Mouse (Mus musculus): ENCODE measurements around the gene Yy1. TPM values are rescaled to one million over a fixed set of nuclear protein-coding genes. Genes with fewer than 3 reads are reported as not detected.
A peak's percentile ranks its signal among the peaks of the same experiment; 100 is the strongest.

Gene Yy1
- 16.0 and 25.6 TPM in 2 replicates for polyA plus RNA-seq (2012; ENCODE audit: insufficient read depth, low replicate concordance)

DNA sequence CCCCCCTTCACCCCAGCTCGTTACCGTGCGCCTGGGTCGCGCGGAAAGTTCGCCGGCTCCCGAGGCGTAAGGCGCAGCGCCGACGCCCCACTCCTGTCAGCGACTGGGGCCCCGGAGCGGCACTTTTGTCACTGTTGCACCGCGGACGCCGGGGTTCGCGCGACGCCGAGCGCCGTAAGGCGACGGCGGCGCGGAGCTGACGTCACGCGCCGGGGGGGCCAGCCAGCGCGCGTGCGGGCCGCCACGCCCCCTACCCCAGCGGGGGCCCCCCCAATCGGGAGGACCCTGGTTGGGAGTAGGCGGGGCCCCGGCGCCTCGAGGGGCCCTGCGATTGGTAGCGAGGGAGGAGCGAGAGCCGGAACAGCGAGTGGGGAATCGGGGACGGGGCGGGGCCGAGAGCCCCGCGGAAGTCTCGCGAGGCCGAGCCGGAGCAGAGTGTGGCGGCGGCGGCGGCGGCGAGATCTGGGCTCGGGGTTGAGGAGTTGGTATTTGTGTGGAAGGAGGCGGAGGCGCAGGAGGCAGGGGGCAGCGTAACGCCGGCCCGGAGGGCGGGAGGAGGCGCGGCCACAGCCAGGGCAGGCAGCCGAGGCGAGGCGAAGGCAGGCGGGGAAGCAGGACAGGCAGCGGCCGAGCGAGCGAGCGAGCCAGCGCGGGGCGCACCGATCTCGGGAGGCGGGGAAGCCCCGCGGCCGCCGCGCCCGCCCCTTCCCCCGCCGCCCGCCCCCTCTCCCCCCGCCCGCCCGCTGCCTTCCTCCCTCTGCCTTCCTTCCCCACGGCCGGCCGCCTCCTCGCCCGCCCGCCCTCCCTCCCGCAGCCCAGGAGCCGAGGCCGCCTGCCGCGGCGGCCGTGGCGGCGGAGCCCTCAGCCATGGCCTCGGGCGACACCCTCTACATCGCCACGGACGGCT, at the start of gene Yy1:
Gene Yy1 (plus strand): TSS at position 428 of the 907 bp plus-strand sequence.
- H3K27me3 ChIP-seq (replicated peaks), result no peaks in the 10 kb centered on the region
- peaks cover 3% of the 10 kb centered on the region; the same call in 1 of the 2 replicates for H3K9me3 ChIP-seq
- peaks cover 21% of the 10 kb centered on the region for H3K36me3 ChIP-seq (replicated peaks; ENCODE audit: low read length)
- peak within 1 kb of the TSS; percentile 100 for H3K4me3 ChIP-seq (replicated peaks)
- TF ChIP-seq GATA1 (IDR thresholded peaks at IDR 0.05; ENCODE audit: borderline replicate concordance, low read length) (no peak), FLI1 (IDR thresholded peaks at IDR 0.05; ENCODE audit: low read length) (no peak)
- peaks cover 50% of the 10 kb centered on the region for H3K4me1 ChIP-seq

DNA sequence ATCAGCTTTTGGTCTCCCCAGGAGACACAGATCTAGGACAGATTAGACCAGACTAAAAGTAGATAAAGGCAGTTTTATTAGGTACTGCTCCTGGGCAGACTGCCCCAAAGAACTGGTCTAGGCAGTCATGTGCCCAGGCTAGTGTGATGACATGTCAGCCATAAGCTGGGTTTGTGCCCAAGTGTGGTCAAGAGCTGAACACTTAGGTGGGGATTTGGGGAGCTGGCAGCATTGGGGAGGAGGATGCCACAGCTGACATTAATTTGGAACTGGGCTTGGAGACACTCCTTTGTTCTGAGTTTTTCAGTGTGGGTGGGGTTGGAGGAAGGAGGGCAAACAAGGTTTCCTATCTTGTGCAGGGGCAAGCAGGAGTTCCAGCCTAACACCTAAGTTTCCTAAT, 46.8 kb upstream of the Yy1 start:
- peaks cover 13% of the 10 kb centered on the region for H3K9me3 ChIP-seq
- TF ChIP-seq FLI1 (IDR thresholded peaks at IDR 0.05; ENCODE audit: low read length) (no peak), GATA1 (IDR thresholded peaks at IDR 0.05; ENCODE audit: borderline replicate concordance, low read length) (no peak)
- peaks cover 6% of the 10 kb centered on the region; the same call in 1 of the 2 replicates for H3K4me1 ChIP-seq
- H3K36me3 ChIP-seq (replicated peaks; ENCODE audit: low read length), result no peaks in the 10 kb centered on the region
- H3K27me3 ChIP-seq (replicated peaks), result peaks cover 22% of the 10 kb centered on the region
- H3K4me3 ChIP-seq (replicated peaks), result no peak overlapping the region

DNA sequence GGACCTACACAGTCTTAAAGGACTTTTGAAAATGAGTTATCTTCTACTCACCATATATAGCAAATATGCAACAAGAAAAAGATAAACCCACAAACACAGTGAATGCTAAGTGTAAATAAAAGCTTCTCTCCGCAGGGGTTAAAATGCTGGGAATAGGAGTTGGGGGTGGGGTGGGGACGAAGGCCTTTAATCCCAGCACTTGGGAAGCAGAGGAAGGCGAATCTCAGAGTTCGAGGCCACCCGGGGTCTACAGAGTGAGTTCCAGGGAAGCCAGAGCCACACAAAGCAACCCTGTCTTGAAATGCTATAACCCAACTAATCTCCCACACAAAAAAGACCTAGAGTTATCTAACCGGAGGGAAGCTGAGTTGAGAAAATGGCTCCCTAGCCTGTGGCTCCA, 43.8 kb upstream of the Yy1 start:
- H3K36me3 ChIP-seq (replicated peaks; ENCODE audit: low read length), result no peaks in the 10 kb centered on the region
- peaks cover 6% of the 10 kb centered on the region; the same call in 1 of the 2 replicates for H3K4me1 ChIP-seq
- TF ChIP-seq GATA1 (IDR thresholded peaks at IDR 0.05; ENCODE audit: borderline replicate concordance, low read length) (no peak), FLI1 (IDR thresholded peaks at IDR 0.05; ENCODE audit: low read length) (no peak)
- H3K4me3 ChIP-seq (replicated peaks), result no peak overlapping the region
- peaks cover 31% of the 10 kb centered on the region for H3K27me3 ChIP-seq (replicated peaks)
- peaks cover 13% of the 10 kb centered on the region for H3K9me3 ChIP-seq

GRCm38 (mm10) chr12:108749454-108749853, 43.3 kb upstream of the Yy1 start:
- Histone ChIP-seq H3K9me3 (peaks cover 13% of the 10 kb centered on the region), H3K4me1 (peaks cover 6% of the 10 kb centered on the region; the same call in 1 of the 2 replicates), H3K36me3 (replicated peaks; ENCODE audit: low read length) (no peaks in the 10 kb centered on the region), H3K4me3 (replicated peaks) (no peak overlapping the region), H3K27me3 (replicated peaks) (peaks cover 32% of the 10 kb centered on the region)
- TF ChIP-seq GATA1 (IDR thresholded peaks at IDR 0.05; ENCODE audit: borderline replicate concordance, low read length) (no peak), FLI1 (IDR thresholded peaks at IDR 0.05; ENCODE audit: low read length) (no peak)

DNA sequence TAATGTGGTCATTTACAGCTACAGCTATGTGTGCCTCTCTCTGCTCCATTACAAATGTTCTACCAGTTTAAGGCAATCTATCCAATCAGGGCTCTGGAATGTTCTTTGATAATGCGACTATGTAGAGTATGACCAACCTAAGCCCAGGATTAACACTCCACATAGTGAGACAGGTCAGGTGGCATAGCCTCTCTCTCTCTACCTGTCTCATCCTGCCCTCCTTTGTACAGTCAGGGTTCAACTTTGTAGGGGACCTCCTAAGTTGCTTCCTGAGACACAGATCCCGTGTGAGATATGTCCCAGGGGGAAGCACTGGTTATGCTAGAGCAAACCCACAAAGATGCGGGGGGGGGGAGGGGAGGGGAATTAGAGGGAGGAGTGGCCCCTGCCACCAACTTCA, 42.5 kb upstream of the Yy1 start:
- Histone ChIP-seq H3K4me1 (peaks cover 6% of the 10 kb centered on the region; the same call in 1 of the 2 replicates), H3K9me3 (peaks cover 13% of the 10 kb centered on the region), H3K36me3 (replicated peaks; ENCODE audit: low read length) (no peaks in the 10 kb centered on the region), H3K4me3 (replicated peaks) (no peak overlapping the region), H3K27me3 (replicated peaks) (peaks cover 33% of the 10 kb centered on the region)
- no peak for TF ChIP-seq FLI1 (IDR thresholded peaks at IDR 0.05; ENCODE audit: low read length)
- no peak for TF ChIP-seq GATA1 (IDR thresholded peaks at IDR 0.05; ENCODE audit: borderline replicate concordance, low read length)

DNA sequence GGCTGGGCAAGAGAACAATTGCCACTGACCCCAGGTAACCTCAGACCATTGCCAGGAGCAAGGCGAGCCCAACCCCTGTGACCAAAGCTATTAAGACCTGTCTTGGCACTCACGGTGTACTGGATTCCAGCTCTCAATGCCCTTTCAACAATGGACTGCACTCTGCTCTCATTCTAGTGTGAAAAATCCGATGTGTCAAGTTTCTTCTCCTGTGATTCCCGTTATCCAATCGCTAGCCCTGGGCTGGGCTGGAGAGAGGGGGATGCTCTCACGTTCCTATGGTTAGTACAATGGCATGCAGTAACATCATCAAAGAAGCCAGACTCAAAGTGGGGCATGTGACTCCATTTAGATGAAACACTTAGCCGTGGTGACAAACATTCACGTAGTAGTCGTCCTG, 41.0 kb upstream of the Yy1 start:
- TF ChIP-seq FLI1 (IDR thresholded peaks at IDR 0.05; ENCODE audit: low read length), result no peak
- no peak for TF ChIP-seq GATA1 (IDR thresholded peaks at IDR 0.05; ENCODE audit: borderline replicate concordance, low read length)
- Histone ChIP-seq H3K9me3 (peaks cover 13% of the 10 kb centered on the region), H3K4me3 (replicated peaks) (no peak overlapping the region), H3K27me3 (replicated peaks) (peaks cover 31% of the 10 kb centered on the region), H3K36me3 (replicated peaks; ENCODE audit: low read length) (no peaks in the 10 kb centered on the region), H3K4me1 (peaks cover 10% of the 10 kb centered on the region; the same call in 1 of the 2 replicates)

GRCm38 (mm10) chr12:108755141-108755540, 37.6 kb upstream of the Yy1 start:
- Histone ChIP-seq H3K4me3 (replicated peaks) (no peak overlapping the region), H3K4me1 (peaks cover 28% of the 10 kb centered on the region), H3K36me3 (replicated peaks; ENCODE audit: low read length) (no peaks in the 10 kb centered on the region), H3K9me3 (no peaks in the 10 kb centered on the region), H3K27me3 (replicated peaks) (peaks cover 19% of the 10 kb centered on the region)
- TF ChIP-seq FLI1 (IDR thresholded peaks at IDR 0.05; ENCODE audit: low read length) (no peak), GATA1 (IDR thresholded peaks at IDR 0.05; ENCODE audit: borderline replicate concordance, low read length) (no peak)

DNA sequence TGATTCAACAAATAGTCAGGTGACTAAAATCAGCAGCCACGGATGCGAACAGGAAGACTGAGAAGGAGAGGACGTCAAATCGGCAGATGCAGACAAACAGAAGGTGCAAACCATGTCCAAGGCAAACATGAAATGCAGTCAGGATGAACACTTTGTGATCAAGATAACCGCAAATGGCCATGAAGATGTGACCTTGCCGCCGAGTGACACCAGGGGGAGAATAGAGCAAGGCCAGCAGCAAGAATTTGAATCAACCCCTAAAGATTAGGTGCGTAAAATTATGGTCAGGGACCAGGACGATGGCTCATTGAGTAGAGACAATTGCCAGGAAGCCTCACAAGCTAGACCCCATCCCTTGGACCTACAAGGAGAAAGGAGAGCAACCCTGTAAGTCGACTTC, 36.2 kb upstream of the Yy1 start:
- TF ChIP-seq FLI1 (IDR thresholded peaks at IDR 0.05; ENCODE audit: low read length) (no peak), GATA1 (IDR thresholded peaks at IDR 0.05; ENCODE audit: borderline replicate concordance, low read length) (no peak)

GRCm38 (mm10) chr12:108757717-108758257, 35.0 kb upstream of the Yy1 start:
- H3K36me3 ChIP-seq (replicated peaks; ENCODE audit: low read length), result peaks cover under 1% of the 10 kb centered on the region
- H3K9me3 ChIP-seq, result no peaks in the 10 kb centered on the region
- H3K4me3 ChIP-seq (replicated peaks), result peak overlapping the region; percentile 97
- peaks cover 44% of the 10 kb centered on the region for H3K4me1 ChIP-seq
- TF ChIP-seq GATA1 (IDR thresholded peaks at IDR 0.05; ENCODE audit: borderline replicate concordance, low read length) (no peak), FLI1 (IDR thresholded peaks at IDR 0.05; ENCODE audit: low read length) (no peak)
- H3K27me3 ChIP-seq (replicated peaks), result peaks cover 2% of the 10 kb centered on the region

More for the DNA sequence above, 36.2 kb upstream of the Yy1 start:
- H3K27me3 ChIP-seq (replicated peaks), result peaks cover 8% of the 10 kb centered on the region
- H3K4me1 ChIP-seq, result peaks cover 38% of the 10 kb centered on the region
- no peak overlapping the region for H3K4me3 ChIP-seq (replicated peaks)
- H3K9me3 ChIP-seq, result no peaks in the 10 kb centered on the region
- H3K36me3 ChIP-seq (replicated peaks; ENCODE audit: low read length), result no peaks in the 10 kb centered on the region

- peak overlapping the region; percentile 97 for H3K4me3 ChIP-seq (replicated peaks)
- peaks cover 2% of the 10 kb centered on the region for H3K27me3 ChIP-seq (replicated peaks)
- peaks cover 49% of the 10 kb centered on the region for H3K4me1 ChIP-seq
- H3K36me3 ChIP-seq (replicated peaks; ENCODE audit: low read length), result peaks cover 3% of the 10 kb centered on the region
- H3K9me3 ChIP-seq, result no peaks in the 10 kb centered on the region
- TF ChIP-seq FLI1 (IDR thresholded peaks at IDR 0.05; ENCODE audit: low read length) (no peak), GATA1 (IDR thresholded peaks at IDR 0.05; ENCODE audit: borderline replicate concordance, low read length) (no peak)
These were observed 34.5 kb upstream of the Yy1 start for GRCm38 (mm10) chr12:108758273-108758672.

All from megakaryocyte, embryonic 14.5 days (primary cell).